Comparison of ENCODE assay signal across 13 mouse cellular contexts in genomic region chr7:130270807-130271206, GRCm38 (mm10).
A peak's percentile ranks its signal among the peaks of the same experiment; 100 is the strongest.
DNase-seq lines count a peak whose midpoint lies in the region; ATAC-seq and TF ChIP-seq lines count a peak whose summit lies in the region.
"Had no signal": no experiment of that assay in that cellular context is flagged by ENCODE, and none has a peak within 500 bp of the region (broad histone marks: within the 10 kb centered on the region; RNA-seq: fewer than 3 reads in every experiment).

No protein-coding gene starts in this region.

- H3K9me3 ChIP-seq in intestine, postnatal 0 days (ENCODE audit: control insufficient read depth), result no peaks in the 10 kb centered on the region
- no peaks in the 10 kb centered on the region for H3K9me3 ChIP-seq in intestine, embryonic 15.5 days
- no peaks in the 10 kb centered on the region for H3K9me3 ChIP-seq in lung, postnatal 0 days (ENCODE audit: low read length)
- H3K9me3 ChIP-seq: embryonic facial prominence, embryonic 12.5 days; hindbrain, embryonic 15.5 days had no signal

- WGBS in intestine, postnatal 0 days, result 93% methylated on average over 5 of the region's 5 CpGs
- WGBS in intestine, embryonic 15.5 days, result 89% methylated on average over 5 of the region's 5 CpGs
- 87% methylated on average over 5 of the region's 5 CpGs for WGBS in lung, postnatal 0 days

- TF ChIP-seq EP300 in lung, postnatal 0 days (IDR thresholded peaks at IDR 0.05), result no peak

- no peaks in the 10 kb centered on the region for H3K27me3 ChIP-seq in intestine, postnatal 0 days (replicated peaks; ENCODE audit: control insufficient read depth, insufficient read depth, low read length)
- no peaks in the 10 kb centered on the region for H3K27me3 ChIP-seq in intestine, embryonic 15.5 days (replicated peaks)
- H3K27me3 ChIP-seq in lung, postnatal 0 days (replicated peaks; ENCODE audit: insufficient read depth, low read length), result no peaks in the 10 kb centered on the region
- H3K27me3 ChIP-seq: embryonic facial prominence, embryonic 12.5 days had no signal

- H3K9ac ChIP-seq in intestine, postnatal 0 days (ENCODE audit: low read depth, low read length), result no peak overlapping the region
- H3K9ac ChIP-seq in intestine, embryonic 15.5 days, result no peak overlapping the region
- no peak overlapping the region for H3K9ac ChIP-seq in lung, postnatal 0 days (replicated peaks; ENCODE audit: low read depth)
- H3K9ac ChIP-seq: embryonic facial prominence, embryonic 12.5 days; hindbrain, embryonic 15.5 days had no signal

- H3K4me1 ChIP-seq in intestine, postnatal 0 days (replicated peaks; ENCODE audit: control insufficient read depth, insufficient read depth, low read length), result no peaks in the 10 kb centered on the region
- peaks cover 6% of the 10 kb centered on the region for H3K4me1 ChIP-seq in intestine, embryonic 15.5 days (replicated peaks)
- H3K4me1 ChIP-seq in lung, postnatal 0 days (ENCODE audit: insufficient read depth, low read depth, low read length), result no peaks in the 10 kb centered on the region

- H3K27ac ChIP-seq in intestine, postnatal 0 days (ENCODE audit: low read depth, low read length), result no peak overlapping the region
- no peak overlapping the region for H3K27ac ChIP-seq in intestine, embryonic 15.5 days
- no peak overlapping the region for H3K27ac ChIP-seq in lung, postnatal 0 days (ENCODE audit: low read length)
- H3K27ac ChIP-seq: embryonic facial prominence, embryonic 12.5 days; hindbrain, embryonic 15.5 days had no signal

- DNase-seq in cerebellum, postnatal 10 days, result peak; percentile 71 to 72
- DNase-seq in cerebellum, adult 11-12 months, result no peak
- no peak for DNase-seq in lung, postnatal 0 days (ENCODE audit: low spot score)
- no peak for DNase-seq in lung, postnatal 4 days
- DNase-seq in lung, postnatal 36 days, result peak; percentile 55
- DNase-seq: gastrocnemius, postnatal 25 days; liver; right cerebral cortex, postnatal 25 days had no signal

- no peak overlapping the region for H3K4me3 ChIP-seq in intestine, postnatal 0 days (ENCODE audit: low read depth, low read length)
- H3K4me3 ChIP-seq in intestine, embryonic 15.5 days (replicated peaks), result no peak overlapping the region
- H3K4me3 ChIP-seq in lung, postnatal 0 days (ENCODE audit: low read depth, low read length), result no peak overlapping the region
- H3K4me3 ChIP-seq: embryonic facial prominence, embryonic 12.5 days; hindbrain, embryonic 15.5 days had no signal

- ATAC-seq in intestine, postnatal 0 days, result no peak
- ATAC-seq in intestine, embryonic 15.5 days, result no peak
- ATAC-seq in lung, postnatal 0 days, result no peak
- ATAC-seq: forebrain, embryonic 14.5 days had no signal

- H3K36me3 ChIP-seq in intestine, postnatal 0 days (ENCODE audit: control insufficient read depth, insufficient read depth), result no peaks in the 10 kb centered on the region
- H3K36me3 ChIP-seq in intestine, embryonic 15.5 days, result no peaks in the 10 kb centered on the region
- no peaks in the 10 kb centered on the region for H3K36me3 ChIP-seq in lung, postnatal 0 days (ENCODE audit: insufficient read depth, low read length)
- H3K36me3 ChIP-seq: embryonic facial prominence, embryonic 12.5 days; hindbrain, embryonic 15.5 days had no signal

- no peak overlapping the region for H3K4me2 ChIP-seq in intestine, postnatal 0 days (replicated peaks; ENCODE audit: low read depth)
- H3K4me2 ChIP-seq in intestine, embryonic 15.5 days (replicated peaks), result no peak overlapping the region
- H3K4me2 ChIP-seq in lung, postnatal 0 days (replicated peaks; ENCODE audit: low read depth, low read length), result no peak overlapping the region
- H3K4me2 ChIP-seq: embryonic facial prominence, embryonic 12.5 days; hindbrain, embryonic 15.5 days had no signal

- TF ChIP-seq CTCF in intestine, postnatal 0 days (IDR thresholded peaks at IDR 0.05; ENCODE audit: low read depth), result peak; percentile 59
- peak; percentile 61 for TF ChIP-seq CTCF in lung, postnatal 0 days (IDR thresholded peaks at IDR 0.05)

Comparison
In these comparisons a context has a peak if more than half of its experiments do, and no peak if none do; other contexts are left out.
1. DNase-seq: peak in cerebellum, postnatal 10 days (2 of 2) and lung, postnatal 36 days (single experiment); none in cerebellum, adult 11-12 months (single experiment), lung, postnatal 0 days (single experiment) and lung, postnatal 4 days (0 of 2).